Mouse (Mus musculus) bone marrow macrophage, adult 2 months (primary cell): ENCODE results near the gene Ccr4.

Experiments used
- CTCF ChIP-seq: IDR thresholded peaks from 2 replicates; pipeline ENCODE4 v1.5.1; 2012; ENCODE audit warnings: low read depth, mild to moderate bottlenecking, low read length, moderate library complexity
- POLR2A ChIP-seq: IDR thresholded peaks from 2 replicates; pipeline ENCODE4 v1.6.1; 2012; ENCODE audit warnings: mild to moderate bottlenecking, low read depth, low read length, borderline replicate concordance

- no peak for TF ChIP-seq POLR2A
- TF ChIP-seq CTCF, result no peak
Measured at GRCm38 (mm10) chr9:114462569-114462968, 42.1 kb downstream of the Ccr4 start.
